Mouse (Mus musculus) megakaryocyte, embryonic 14.5 days (primary cell): ENCODE measurements around the gene Eftud2. TPM values are rescaled to one million over a fixed set of nuclear protein-coding genes. Genes with fewer than 3 reads are reported as not detected.

Experiments used
- H3K27me3 ChIP-seq: replicated peaks from 2 replicates; pipeline ENCODE3; 2012; ENCODE audit warnings: inconsistent platforms
- H3K36me3 ChIP-seq: replicated peaks from 2 replicates; pipeline ENCODE3; 2012; ENCODE audit warnings: low read length, inconsistent platforms, mixed read lengths
- H3K4me1 ChIP-seq: 2 replicates; pipeline ENCODE4 v1.6.1; 2012; ENCODE audit warnings: inconsistent platforms
- H3K4me3 ChIP-seq: replicated peaks from 2 replicates; pipeline ENCODE3; 2012; ENCODE audit warnings: moderate library complexity, mild to moderate bottlenecking, inconsistent platforms
- H3K9me3 ChIP-seq: 2 replicates; pipeline ENCODE4 v1.6.1; 2012; ENCODE audit warnings: inconsistent platforms
- FLI1 ChIP-seq: IDR thresholded peaks from 2 replicates; pipeline ENCODE4 v1.6.1; 2012; ENCODE audit warnings: low read length, inconsistent platforms, mixed read lengths
- GATA1 ChIP-seq: IDR thresholded peaks from 3 replicates; pipeline ENCODE4 v1.6.1; 2012; ENCODE audit warnings: mixed read lengths, low read length, inconsistent platforms, borderline replicate concordance
- polyA plus RNA-seq: library from polyadenylated mRNA; stranded (reverse); fragments of >175 nt; gene quantifications from 2 replicates; pipeline ENCODE4 v1.2.3, GENCODE M21; 2012; ENCODE audit warnings: low replicate concordance; ENCODE audit not compliant: insufficient read depth

The Eftud2 gene
- polyA plus RNA-seq, 1 experiment = 87.1 TPM

- Histone ChIP-seq H3K9me3 (no peaks in the 10 kb centered on the region), H3K27me3 (peaks cover 2% of the 10 kb centered on the region), H3K4me1 (no peaks in the 10 kb centered on the region), H3K4me3 (no peak overlapping the region), H3K36me3 (peaks cover 77% of the 10 kb centered on the region)
- TF ChIP-seq GATA1 (no peak), FLI1 (no peak)
Measured at GRCm38 (mm10) chr11:102838616-102839150, 42.1 kb downstream of the Eftud2 start.

GRCm38 (mm10) chr11:102838126-102838525, 42.7 kb downstream of the Eftud2 start:
- H3K9me3 ChIP-seq = no peaks in the 10 kb centered on the region
- H3K27me3 ChIP-seq = peaks cover 6% of the 10 kb centered on the region
- TF ChIP-seq GATA1 (no peak), FLI1 (no peak)
- H3K36me3 ChIP-seq = peaks cover 72% of the 10 kb centered on the region
- no peak overlapping the region for H3K4me3 ChIP-seq
- H3K4me1 ChIP-seq = no peaks in the 10 kb centered on the region

- Histone ChIP-seq H3K27me3 (peaks cover 12% of the 10 kb centered on the region), H3K36me3 (peaks cover 64% of the 10 kb centered on the region), H3K4me1 (no peaks in the 10 kb centered on the region), H3K4me3 (no peak overlapping the region), H3K9me3 (no peaks in the 10 kb centered on the region)
- TF ChIP-seq FLI1 = no peak
- TF ChIP-seq GATA1 = no peak
Measured at GRCm38 (mm10) chr11:102837385-102837784, 43.4 kb downstream of the Eftud2 start.

GRCm38 (mm10) chr11:102836146-102836545, 44.6 kb downstream of the Eftud2 start:
- no peaks in the 10 kb centered on the region for H3K4me1 ChIP-seq
- TF ChIP-seq FLI1 (no peak), GATA1 (no peak)
- peaks cover 52% of the 10 kb centered on the region for H3K36me3 ChIP-seq
- H3K4me3 ChIP-seq = no peak overlapping the region
- H3K27me3 ChIP-seq = peaks cover 19% of the 10 kb centered on the region
- H3K9me3 ChIP-seq = no peaks in the 10 kb centered on the region

GRCm38 (mm10) chr11:102835549-102835948, 45.2 kb downstream of the Eftud2 start, which contains the start of gene Higd1b:
Gene Higd1b (plus strand): TSS chr11:102835849.
- H3K9me3 ChIP-seq = no peaks in the 10 kb centered on the region

GRCm38 (mm10) chr11:102834219-102834618, 46.6 kb downstream of the Eftud2 start:
- TF ChIP-seq GATA1 = no peak
- no peak for TF ChIP-seq FLI1
- Histone ChIP-seq H3K27me3 (peaks cover 32% of the 10 kb centered on the region), H3K4me3 (no peak overlapping the region), H3K4me1 (no peaks in the 10 kb centered on the region), H3K9me3 (peaks cover 2% of the 10 kb centered on the region), H3K36me3 (peaks cover 34% of the 10 kb centered on the region)

More at GRCm38 (mm10) chr11:102835549-102835948, 45.2 kb downstream of the Eftud2 start, which contains the start of gene Higd1b:
- no peak within 1 kb of the TSS for H3K4me3 ChIP-seq
- peaks cover 25% of the 10 kb centered on the region for H3K27me3 ChIP-seq
- H3K36me3 ChIP-seq = peaks cover 47% of the 10 kb centered on the region
- TF ChIP-seq GATA1 = no peak
- no peak for TF ChIP-seq FLI1
- no peaks in the 10 kb centered on the region for H3K4me1 ChIP-seq

- Histone ChIP-seq H3K9me3 (peaks cover 10% of the 10 kb centered on the region), H3K4me3 (no peak overlapping the region), H3K27me3 (peaks cover 40% of the 10 kb centered on the region), H3K36me3 (peaks cover 20% of the 10 kb centered on the region), H3K4me1 (no peaks in the 10 kb centered on the region)
- TF ChIP-seq GATA1 (no peak), FLI1 (no peak)
Measured at GRCm38 (mm10) chr11:102832700-102833297, 48.0 kb downstream of the Eftud2 start.

GRCm38 (mm10) chr11:102830276-102830675, 50.5 kb downstream of the Eftud2 start:
- H3K9me3 ChIP-seq = peaks cover 10% of the 10 kb centered on the region
- no peaks in the 10 kb centered on the region for H3K36me3 ChIP-seq
- no peak for TF ChIP-seq FLI1
- no peak for TF ChIP-seq GATA1
- H3K27me3 ChIP-seq = peaks cover 59% of the 10 kb centered on the region
- peaks cover 6% of the 10 kb centered on the region for H3K4me1 ChIP-seq
- no peak overlapping the region for H3K4me3 ChIP-seq

- Histone ChIP-seq H3K4me3 (no peak overlapping the region), H3K27me3 (peaks cover 70% of the 10 kb centered on the region), H3K36me3 (no peaks in the 10 kb centered on the region), H3K4me1 (peaks cover 6% of the 10 kb centered on the region), H3K9me3 (peaks cover 13% of the 10 kb centered on the region)
- no peak for TF ChIP-seq GATA1
- TF ChIP-seq FLI1 = no peak
Measured at GRCm38 (mm10) chr11:102827097-102827496, 53.7 kb downstream of the Eftud2 start.

- TF ChIP-seq FLI1 = no peak
- TF ChIP-seq GATA1 = no peak
- Histone ChIP-seq H3K4me3 (no peak overlapping the region), H3K27me3 (peaks cover 71% of the 10 kb centered on the region), H3K9me3 (peaks cover 14% of the 10 kb centered on the region), H3K4me1 (peaks cover 6% of the 10 kb centered on the region), H3K36me3 (no peaks in the 10 kb centered on the region)
Measured at GRCm38 (mm10) chr11:102826476-102826875, 54.3 kb downstream of the Eftud2 start.
